Mouse (Mus musculus): ENCODE results near the gene Gbf1.

GRCm38 (mm10) chr19:46220116-46220515 lies 67.8 kb downstream of the Gbf1 start:
- TF ChIP-seq CTCF (IDR thresholded peaks at IDR 0.05; ENCODE audit: low read depth, low read length): no peak
- TF ChIP-seq POLR2A (IDR thresholded peaks at IDR 0.05; ENCODE audit: extremely low read depth, insufficient read depth, low read length): no peak

Measured in liver, adult 2 months (tissue).